Mouse (Mus musculus) liver, adult 2 months (tissue): ENCODE data around the gene Pomgnt1. TPM values are rescaled to one million over a fixed set of nuclear protein-coding genes. Genes with fewer than 3 reads are reported as not detected.

Experiments used
- DNase-seq: peaks from one replicate; pipeline ENCODE4 v3.0.0-alpha.2; 2011; ENCODE audit warnings: low read depth, low spot score; ENCODE audit errors: extremely low read depth
- H3K27ac ChIP-seq: fragments of 200-500 bp; replicated peaks from 2 replicates; pipeline ENCODE4 v1.5.1; 2012; ENCODE audit warnings: low read depth, mild to moderate bottlenecking, control low read depth, inconsistent platforms, low read length; ENCODE audit not compliant: insufficient read depth
- H3K27me3 ChIP-seq: fragments of 200-500 bp; 2 replicates; pipeline ENCODE4 v1.6.1; 2012; ENCODE audit warnings: mild to moderate bottlenecking, moderate library complexity, low read length, inconsistent platforms; ENCODE audit not compliant: control insufficient read depth, insufficient read depth
- H3K36me3 ChIP-seq: fragments of 200-500 bp; 2 replicates; pipeline ENCODE4 v1.6.1; 2012; ENCODE audit warnings: low read length, inconsistent platforms; ENCODE audit not compliant: control insufficient read depth, insufficient read depth
- H3K4me1 ChIP-seq: fragments of 200-500 bp; 2 replicates; pipeline ENCODE4 v1.6.1; 2011; ENCODE audit warnings: low read length; ENCODE audit not compliant: control insufficient read depth, insufficient read depth
- H3K4me3 ChIP-seq: fragments of 200-500 bp; 2 replicates; pipeline ENCODE4 v1.5.1; 2011; ENCODE audit warnings: low read depth, mild to moderate bottlenecking, control low read depth, low read length, moderate library complexity; ENCODE audit not compliant: insufficient read depth
- H3K79me2 ChIP-seq: fragments of 200-500 bp; 2 replicates; pipeline ENCODE4 v1.6.1; 2012; ENCODE audit warnings: inconsistent platforms, mild to moderate bottlenecking, low read length, moderate library complexity; ENCODE audit not compliant: control insufficient read depth, insufficient read depth
- H3K9ac ChIP-seq: fragments of 200-500 bp; 2 replicates; pipeline ENCODE4 v1.6.1; 2012; ENCODE audit warnings: low read depth, mild to moderate bottlenecking, control low read depth, inconsistent platforms, low read length
- CTCF ChIP-seq: fragments of 200-500 bp; IDR thresholded peaks from 2 replicates; pipeline ENCODE4 v1.5.1; 2011; ENCODE audit warnings: low read depth, low read length, control low read depth
- POLR2A ChIP-seq: fragments of 200-500 bp; IDR thresholded peaks from 2 replicates; pipeline ENCODE4 v1.6.1; 2011; ENCODE audit warnings: low read length, control low read depth; ENCODE audit not compliant: insufficient read depth; ENCODE audit errors: extremely low read depth
- whole genome bisulfite sequencing: fragments of 180-500 bp; shearing (Covaris S2); methylation state at CpG from one replicate; pipeline ENCODE4 v1.1.7; 2018; 5-methylcytosine and 5-hydroxymethylcytosine counted together
- polyA plus RNA-seq: library from polyadenylated mRNA; depleted of rRNA; stranded (reverse); fragments of >200 nt; gene quantifications from 2 replicates; pipeline ENCODE4 v1.2.3, GENCODE M21; 2012; rRNA removed
- total RNA-seq: library from RNA; depleted of rRNA; stranded (reverse); fragments of >200 nt; gene quantifications from 2 replicates; pipeline ENCODE4 v1.2.3, GENCODE M21; 2014; rRNA removed

Gene Pomgnt1
- total RNA-seq = 14.7 and 15.4 TPM in 2 replicates
- polyA plus RNA-seq = 15.2 and 19.1 TPM in 2 replicates

- DNase-seq = peak; percentile 52
- 7% methylated on average over 24 of the region's 24 CpGs for WGBS
- no peaks in the 10 kb centered on the region for H3K36me3 ChIP-seq
These were observed at the start of gene Pomgnt1, which contains the start of gene Rad54l for GRCm38 (mm10) chr4:116123602-116124519. TSS of gene Pomgnt1 (plus strand) at chr4:116123840. TSS of gene Rad54l (minus strand) at chr4:116123690.

GRCm38 (mm10) chr4:116074145-116074675 is 49.4 kb upstream of the Pomgnt1 start:
- H3K36me3 ChIP-seq = peaks cover 16% of the 10 kb centered on the region
- DNase-seq = peak; percentile 76
- H3K4me3 ChIP-seq = peak overlapping the region; percentile 82
- peak overlapping the region; percentile 48 for H3K27ac ChIP-seq
- WGBS = 1% methylated on average over 8 of the region's 8 CpGs
- no peaks in the 10 kb centered on the region for H3K27me3 ChIP-seq
- H3K79me2 ChIP-seq = peaks cover 26% of the 10 kb centered on the region
- H3K4me1 ChIP-seq = peaks cover 15% of the 10 kb centered on the region
- H3K9ac ChIP-seq = peak overlapping the region; percentile 73; the same call in 1 of the 2 replicates
- TF ChIP-seq POLR2A = no peak
- TF ChIP-seq CTCF = peak; percentile 16; the same call in 1 of the 2 replicates

More at GRCm38 (mm10) chr4:116123602-116124519, at the start of gene Pomgnt1, which contains the start of gene Rad54l:
- Histone ChIP-seq H3K4me1 (0 out of 2 replicates have a peak, but pooled peaks cover 2% of the 10 kb centered on the region), H3K4me3 (peak within 1 kb of the TSS; percentile 62), H3K27me3 (no peaks in the 10 kb centered on the region), H3K79me2 (no peaks in the 10 kb centered on the region), H3K27ac (no peak within 1 kb of the TSS), H3K9ac (peak within 1 kb of the TSS; percentile 75)
- TF ChIP-seq CTCF = peak; percentile 17; the same call in 1 of the 2 replicates
- TF ChIP-seq POLR2A = no peak

DNA sequence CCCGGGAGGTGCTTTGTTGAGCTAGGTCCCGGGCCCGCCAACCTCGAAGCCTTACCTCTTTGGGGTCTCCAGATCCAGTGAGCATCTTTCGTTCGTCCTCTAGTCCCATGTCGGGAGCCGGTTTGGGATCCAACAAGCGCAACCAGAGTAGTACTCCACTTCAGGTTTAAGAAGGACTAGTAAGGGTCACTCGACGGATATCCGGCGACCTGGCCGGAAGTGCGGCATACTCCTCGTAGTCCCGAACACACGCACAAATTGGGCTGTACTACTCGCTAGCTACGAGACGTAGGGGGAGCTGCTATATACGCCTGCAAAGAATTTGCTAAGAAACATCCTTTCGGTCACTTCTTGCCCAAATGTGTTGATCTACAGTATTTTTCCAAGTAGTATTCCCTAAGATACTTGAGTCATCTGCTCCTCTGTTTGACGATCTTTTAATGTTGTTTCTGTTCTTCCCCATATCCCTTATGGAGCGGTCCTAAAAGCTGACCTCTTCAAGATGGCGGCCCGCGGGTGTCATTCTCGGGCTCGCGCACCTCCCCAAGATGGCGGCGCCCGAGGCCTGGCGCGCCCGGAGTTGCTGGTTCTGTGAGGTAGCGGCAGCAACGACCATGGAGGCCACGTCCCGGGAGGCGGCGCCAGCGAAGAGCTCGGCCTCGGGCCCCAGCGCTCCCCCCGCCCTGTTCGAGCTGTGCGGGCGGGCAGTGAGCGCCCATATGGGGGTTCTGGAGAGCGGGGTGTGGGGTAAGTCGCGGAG is 48.6 kb upstream of the Pomgnt1 start, which contains the start of the genes Uqcrh and Lrrc41:
Uqcrh (minus strand) TSS at position 211 of the 760 bp plus-strand sequence.
Lrrc41 (plus strand) TSS at position 409 of the 760 bp plus-strand sequence.
- no peak for TF ChIP-seq CTCF
- TF ChIP-seq POLR2A = peak; percentile 81
- Histone ChIP-seq H3K27me3 (no peaks in the 10 kb centered on the region), H3K36me3 (peaks cover 11% of the 10 kb centered on the region), H3K27ac (peak within 1 kb of the TSS; percentile 96), H3K4me3 (peak within 1 kb of the TSS; percentile 92), H3K9ac (peak within 1 kb of the TSS; percentile 97), H3K4me1 (peaks cover 15% of the 10 kb centered on the region), H3K79me2 (peaks cover 26% of the 10 kb centered on the region)
- WGBS = under 1% methylated on average over 55 of the region's 55 CpGs
- DNase-seq = peak; percentile 94

GRCm38 (mm10) chr4:116075631-116076368 is 47.8 kb upstream of the Pomgnt1 start:
- H3K27ac ChIP-seq = peak overlapping the region; percentile 61
- H3K4me3 ChIP-seq = peak overlapping the region; percentile 92
- under 1% methylated on average over 74 of the region's 77 CpGs for WGBS
- H3K9ac ChIP-seq = peak overlapping the region; percentile 97
- H3K27me3 ChIP-seq = no peaks in the 10 kb centered on the region
- TF ChIP-seq POLR2A = no peak
- TF ChIP-seq CTCF = peak; percentile 50; the same call in 1 of the 2 replicates
- peaks cover 15% of the 10 kb centered on the region for H3K4me1 ChIP-seq
- H3K36me3 ChIP-seq = peaks cover 12% of the 10 kb centered on the region
- peak; percentile 41 for DNase-seq
- peaks cover 26% of the 10 kb centered on the region for H3K79me2 ChIP-seq
